In genomic region chr2:154465914-154466335, GRCm38 (mm10) we compare ENCODE assay signal across 10 mouse cellular contexts. TPM values are rescaled to one million over a fixed set of nuclear protein-coding genes. Genes with fewer than 3 reads are reported as not detected.
DNase-seq lines count a peak whose midpoint lies in the region; ATAC-seq and TF ChIP-seq lines count a peak whose summit lies in the region.
"Had no signal": no experiment of that assay in that cellular context is flagged by ENCODE, and none has a peak within 500 bp of the region (broad histone marks: within the 10 kb centered on the region; RNA-seq: fewer than 3 reads in every experiment).

No protein-coding gene starts in this region.

- intact Hi-C loops in left cerebral cortex, postnatal 25 days (cut with DNase I): no loop called here
- intact Hi-C loops in gastrocnemius, adult 2 months (cut with DNase I): no loop called here

- no peak for TF ChIP-seq CTCF in gastrocnemius, adult 2 months (IDR thresholded peaks at IDR 0.05)

- no peaks in the 10 kb centered on the region for H3K27me3 ChIP-seq in embryonic facial prominence, embryonic 10.5 days (replicated peaks; ENCODE audit: low read depth, poor library complexity, severe bottlenecking)
- H3K27me3 ChIP-seq in hindbrain, embryonic 15.5 days: no peaks in the 10 kb centered on the region
- no peaks in the 10 kb centered on the region for H3K27me3 ChIP-seq in neural tube, embryonic 14.5 days (ENCODE audit: control insufficient read depth, insufficient read depth, low read length)
- H3K27me3 ChIP-seq: heart, embryonic 15.5 days had no signal

- no peak overlapping the region for H3K4me2 ChIP-seq in hindbrain, embryonic 15.5 days
- no peak overlapping the region for H3K4me2 ChIP-seq in neural tube, embryonic 14.5 days (ENCODE audit: low read depth, low read length)
- H3K4me2 ChIP-seq: heart, embryonic 15.5 days; lung, embryonic 14.5 days had no signal

- peak; percentile 43 for DNase-seq in ES-E14 (ENCODE audit: low read depth, low spot score)
- DNase-seq in embryonic facial prominence, embryonic 10.5 days (ENCODE audit: low spot score): peak; percentile 56
- DNase-seq in kidney, adult 18-20 months: no peak
- no peak for DNase-seq in left cerebral cortex, postnatal 25 days (ENCODE audit: low spot score in 2 of 2)
- no peak for DNase-seq in gastrocnemius, adult 2 months
- DNase-seq: lung, embryonic 14.5 days had no signal

- peak; percentile 65; the same call in 1 of the 2 replicates for ATAC-seq in hindbrain, embryonic 15.5 days (ENCODE audit: low FRiP score, low read depth)
- ATAC-seq in neural tube, embryonic 14.5 days (ENCODE audit: low read depth): peak; percentile 81

- no peaks in the 10 kb centered on the region for H3K9me3 ChIP-seq in ES-E14 (ENCODE audit: control insufficient read depth, insufficient read depth, low read depth, low read length)
- 0 out of 2 replicates have a peak, but pooled peaks cover 2% of the 10 kb centered on the region for H3K9me3 ChIP-seq in embryonic facial prominence, embryonic 10.5 days
- H3K9me3 ChIP-seq in hindbrain, embryonic 15.5 days: no peaks in the 10 kb centered on the region
- H3K9me3 ChIP-seq in neural tube, embryonic 14.5 days (ENCODE audit: control insufficient read depth, low read length): no peaks in the 10 kb centered on the region
- H3K9me3 ChIP-seq: heart, embryonic 15.5 days had no signal

- H3K9ac ChIP-seq in ES-E14 (ENCODE audit: insufficient read depth, low read depth, low read length, poor library complexity, severe bottlenecking): no peak overlapping the region
- no peak overlapping the region for H3K9ac ChIP-seq in hindbrain, embryonic 15.5 days
- H3K9ac ChIP-seq in neural tube, embryonic 14.5 days (replicated peaks; ENCODE audit: low read depth, low read length): no peak overlapping the region
- H3K9ac ChIP-seq: heart, embryonic 15.5 days; lung, embryonic 14.5 days had no signal

- no peak overlapping the region; a peak in 1 of 4 replicates for H3K4me3 ChIP-seq in ES-E14 (ENCODE audit: insufficient read depth in 1 of 2, low read depth in 1 of 2, low read length in 2 of 2, poor library complexity in 1 of 2, severe bottlenecking in 1 of 2)
- H3K4me3 ChIP-seq in embryonic facial prominence, embryonic 10.5 days: no peak overlapping the region
- no peak overlapping the region for H3K4me3 ChIP-seq in hindbrain, embryonic 15.5 days
- no peak overlapping the region for H3K4me3 ChIP-seq in neural tube, embryonic 14.5 days (ENCODE audit: low read depth, low read length)
- no peak overlapping the region for H3K4me3 ChIP-seq in gastrocnemius, adult 2 months
- H3K4me3 ChIP-seq: heart, embryonic 15.5 days had no signal

- WGBS in embryonic facial prominence, embryonic 10.5 days: 36% methylated on average over 1 of the region's 1 CpGs
- WGBS in hindbrain, embryonic 15.5 days: 15% methylated on average over 1 of the region's 1 CpGs
- 24% methylated on average over 1 of the region's 1 CpGs for WGBS in neural tube, embryonic 14.5 days

- H3K27ac ChIP-seq in ES-E14 (ENCODE audit: insufficient read depth, low read depth, low read length, poor library complexity, severe bottlenecking): peak overlapping the region; percentile 36; the same call in 1 of the 2 replicates
- H3K27ac ChIP-seq in embryonic facial prominence, embryonic 10.5 days (replicated peaks): 0 out of 2 replicates have a peak overlapping the region, but pooled peaks have one; percentile 14
- no peak overlapping the region for H3K27ac ChIP-seq in hindbrain, embryonic 15.5 days (replicated peaks)
- no peak overlapping the region for H3K27ac ChIP-seq in neural tube, embryonic 14.5 days (ENCODE audit: low read depth, low read length)
- no peak overlapping the region for H3K27ac ChIP-seq in gastrocnemius, adult 2 months
- H3K27ac ChIP-seq: heart, embryonic 15.5 days had no signal

- in situ Hi-C loops in ES-E14 (cut with MboI; ENCODE audit: low sequenced_read_pairs in 2 of 2, unreplicated experiment in 2 of 2): no loop called here

- peaks cover 5 to 18% of the 10 kb centered on the region in 2 experiments for H3K4me1 ChIP-seq in ES-E14 (ENCODE audit: control insufficient read depth in 2 of 2, insufficient read depth in 2 of 2, low read length in 2 of 2, poor library complexity in 1 of 2)
- peaks cover 40% of the 10 kb centered on the region for H3K4me1 ChIP-seq in embryonic facial prominence, embryonic 10.5 days
- H3K4me1 ChIP-seq in hindbrain, embryonic 15.5 days (replicated peaks): peaks cover 11% of the 10 kb centered on the region
- H3K4me1 ChIP-seq in neural tube, embryonic 14.5 days (ENCODE audit: control insufficient read depth, insufficient read depth, low read length): peaks cover 9% of the 10 kb centered on the region; the same call in 1 of the 2 replicates

- H3K36me3 ChIP-seq in ES-E14 (ENCODE audit: control insufficient read depth, insufficient read depth, low read length, poor library complexity, severe bottlenecking): peaks cover 2% of the 10 kb centered on the region; the same call in 1 of the 2 replicates
- H3K36me3 ChIP-seq in embryonic facial prominence, embryonic 10.5 days (replicated peaks): peaks cover 9% of the 10 kb centered on the region
- H3K36me3 ChIP-seq in hindbrain, embryonic 15.5 days: no peaks in the 10 kb centered on the region
- no peaks in the 10 kb centered on the region for H3K36me3 ChIP-seq in neural tube, embryonic 14.5 days (ENCODE audit: control insufficient read depth, insufficient read depth, low read length)
- H3K36me3 ChIP-seq: heart, embryonic 15.5 days had no signal

TF ChIP-seq in ES-E14, 5 proteins besides CTCF, POLR2A, EP300 and RAD21:
- TF ChIP-seq HCFC1 (IDR thresholded peaks at IDR 0.05; ENCODE audit: borderline replicate concordance, insufficient read depth, low read length) (no peak), ZNF384 (IDR thresholded peaks at IDR 0.05; ENCODE audit: low read depth, low read length) (no peak), MAFK (IDR thresholded peaks at IDR 0.05; ENCODE audit: insufficient read depth, low read depth, low read length) (no peak), CHD2 (IDR thresholded peaks at IDR 0.05; ENCODE audit: low read depth, low read length) (peak; percentile 42; the same call in 1 of the 2 replicates), ZC3H11A (IDR thresholded peaks at IDR 0.05; ENCODE audit: borderline replicate concordance, low read depth, low read length) (no peak)

RNA-seq across cellular contexts. Expression of gene Cbfa2t2, which starts 29.6 kb away (rescaled TPM):
- total RNA-seq in ES-E14 (2012; rRNA removed): 37.6 and 56.4 TPM in 2 replicates
- 68.8 and 72.2 TPM in 2 replicates for polyA plus RNA-seq in embryonic facial prominence, embryonic 10.5 days (2016; fragmentation: Nextera tagmentation; extraction: Ambion mirVana)
- polyA plus RNA-seq in hindbrain, embryonic 15.5 days (2015; fragmentation: Nextera tagmentation; extraction: Ambion mirVana): 48.0 and 50.8 TPM in 2 replicates
- polyA plus RNA-seq in neural tube, embryonic 14.5 days (2014; fragmentation: Nextera tagmentation; extraction: Ambion mirVana): 48.8 and 51.2 TPM in 2 replicates
- 10 to 100 TPM; 54.6 to 57.5 TPM for total RNA-seq in left cerebral cortex, postnatal 25 days (2021)
- total RNA-seq in gastrocnemius, adult 2 months (2021): 10 to 100 TPM; 13.4 to 17.9 TPM

RNA-seq across cellular contexts. Expression of gene Snta1, which starts 58.0 kb away (rescaled TPM):
- 11.3 and 18.6 TPM in 2 replicates for total RNA-seq in ES-E14 (2012; rRNA removed)
- 3.0 and 3.9 TPM in 2 replicates for polyA plus RNA-seq in embryonic facial prominence, embryonic 10.5 days (2016; fragmentation: Nextera tagmentation; extraction: Ambion mirVana)
- 13.0 and 13.7 TPM in 2 replicates for polyA plus RNA-seq in hindbrain, embryonic 15.5 days (2015; fragmentation: Nextera tagmentation; extraction: Ambion mirVana)
- polyA plus RNA-seq in neural tube, embryonic 14.5 days (2014; fragmentation: Nextera tagmentation; extraction: Ambion mirVana): 4.4 and 5.1 TPM in 2 replicates
- 10 to 100 TPM; 30.7 to 35.7 TPM for total RNA-seq in left cerebral cortex, postnatal 25 days (2021)
- 100 to 1,000 TPM; 245 to 247 TPM for total RNA-seq in gastrocnemius, adult 2 months (2021)
- total RNA-seq: common myeloid progenitor, adult 5-6 weeks had no signal

Comparison
In these comparisons a context has a peak if more than half of its experiments do, and no peak if none do; other contexts are left out.
1. DNase-seq: peak in ES-E14 (single experiment) and embryonic facial prominence, embryonic 10.5 days (single experiment); none in kidney, adult 18-20 months (single experiment), left cerebral cortex, postnatal 25 days (0 of 2) and gastrocnemius, adult 2 months (single experiment).
2. H3K27ac ChIP-seq: peak in ES-E14 (single experiment) and embryonic facial prominence, embryonic 10.5 days (single experiment); none in hindbrain, embryonic 15.5 days (single experiment), neural tube, embryonic 14.5 days (single experiment) and gastrocnemius, adult 2 months (single experiment).
3. RNA of gene Snta1, which starts 58.0 kb away (total RNA-seq): 245 to 247 TPM in gastrocnemius, adult 2 months; 30.7 to 35.7 TPM in left cerebral cortex, postnatal 25 days and 11.3 to 18.6 TPM in ES-E14; every median in the first group is over 4 times any median in the second.